ENCODE assay signal across 8 mouse cellular contexts in genomic region chr1:109982809-109983536, GRCm38 (mm10). TPM values are rescaled to one million over a fixed set of nuclear protein-coding genes. Genes with fewer than 3 reads are reported as not detected.
DNase-seq lines count a peak whose midpoint lies in the region; ATAC-seq and TF ChIP-seq lines count a peak whose summit lies in the region.

No protein-coding gene starts in this region.

- 2% methylated on average over 38 of the region's 38 CpGs for WGBS in forebrain, embryonic 12.5 days
- WGBS in midbrain, embryonic 14.5 days = 1% methylated on average over 38 of the region's 38 CpGs

- ATAC-seq in forebrain, embryonic 12.5 days (ENCODE audit: low FRiP score) = peak; percentile 87
- peak; percentile 85 for ATAC-seq in midbrain, embryonic 14.5 days (ENCODE audit: low FRiP score, low TSS enrichment)

- no peaks in the 10 kb centered on the region for H3K27me3 ChIP-seq in forebrain, embryonic 12.5 days
- no peaks in the 10 kb centered on the region for H3K27me3 ChIP-seq in midbrain, embryonic 14.5 days (ENCODE audit: control insufficient read depth, insufficient read depth, low read length)

- peak overlapping the region; percentile 67 to 75 for H3K4me3 ChIP-seq in ES-E14 (ENCODE audit: insufficient read depth in 1 of 2, low read depth in 1 of 2, low read length in 2 of 2, poor library complexity in 1 of 2, severe bottlenecking in 1 of 2)
- peak overlapping the region; percentile 56 for H3K4me3 ChIP-seq in forebrain, embryonic 12.5 days (replicated peaks)
- H3K4me3 ChIP-seq in midbrain, embryonic 14.5 days (replicated peaks; ENCODE audit: low read depth, low read length) = peak overlapping the region; percentile 69

- no peak overlapping the region for H3K27ac ChIP-seq in ES-E14 (ENCODE audit: insufficient read depth, low read depth, low read length, poor library complexity, severe bottlenecking)
- peak overlapping the region; percentile 79 for H3K27ac ChIP-seq in forebrain, embryonic 12.5 days
- H3K27ac ChIP-seq in midbrain, embryonic 14.5 days (replicated peaks; ENCODE audit: low read depth, low read length) = peak overlapping the region; percentile 87

- no peaks in the 10 kb centered on the region for H3K36me3 ChIP-seq in ES-E14 (ENCODE audit: control insufficient read depth, insufficient read depth, low read length, poor library complexity, severe bottlenecking)
- no peaks in the 10 kb centered on the region for H3K36me3 ChIP-seq in forebrain, embryonic 12.5 days (replicated peaks)
- no peaks in the 10 kb centered on the region for H3K36me3 ChIP-seq in midbrain, embryonic 14.5 days (ENCODE audit: control insufficient read depth, insufficient read depth, low read length)

- H3K9ac ChIP-seq in ES-E14 (ENCODE audit: insufficient read depth, low read depth, low read length, poor library complexity, severe bottlenecking) = peak overlapping the region; percentile 22
- H3K9ac ChIP-seq in forebrain, embryonic 12.5 days = peak overlapping the region; percentile 68
- peak overlapping the region; percentile 78 for H3K9ac ChIP-seq in midbrain, embryonic 14.5 days (replicated peaks; ENCODE audit: low read length)

- TF ChIP-seq CTCF in brain, embryonic 14.5 days (IDR thresholded peaks at IDR 0.05; ENCODE audit: borderline replicate concordance, extremely low read depth, insufficient read depth, insufficient read length) = no peak

- TF ChIP-seq POLR2A in brain, embryonic 14.5 days (IDR thresholded peaks at IDR 0.05; ENCODE audit: borderline replicate concordance, extremely low read depth, insufficient read depth, insufficient read length, poor library complexity, severe bottlenecking) = no peak

- DNase-seq in ES-E14 (ENCODE audit: low read depth, low spot score) = peak; percentile 13
- DNase-seq in brain, embryonic 14.5 days (ENCODE audit: low read depth) = peak; percentile 71
- peak; percentile 28 to 44 for DNase-seq in layer of hippocampus, postnatal 10 days (ENCODE audit: low spot score in 2 of 2)
- peak; percentile 63 for DNase-seq in midbrain, embryonic 14.5 days
- no peak for DNase-seq in spleen, postnatal 10 days (ENCODE audit: low spot score in 2 of 2)
- no peak for DNase-seq in adrenal gland, adult (ENCODE audit: inconsistent age in 2 of 2, low spot score in 1 of 2)
- no peak for DNase-seq in thymus, postnatal 4 days

- H3K4me2 ChIP-seq in forebrain, embryonic 12.5 days = peak overlapping the region; percentile 88
- peak overlapping the region; percentile 84 for H3K4me2 ChIP-seq in midbrain, embryonic 14.5 days (ENCODE audit: low read length)

- in situ Hi-C loops in ES-E14 (cut with MboI; ENCODE audit: low sequenced_read_pairs in 2 of 2, unreplicated experiment in 2 of 2) = no loop called here

- H3K9me3 ChIP-seq in ES-E14 (ENCODE audit: control insufficient read depth, insufficient read depth, low read depth, low read length) = no peaks in the 10 kb centered on the region
- H3K9me3 ChIP-seq in forebrain, embryonic 12.5 days = no peaks in the 10 kb centered on the region
- H3K9me3 ChIP-seq in midbrain, embryonic 14.5 days (ENCODE audit: control insufficient read depth, low read length) = no peaks in the 10 kb centered on the region

- no peaks in the 10 kb centered on the region for H3K4me1 ChIP-seq in ES-E14 (ENCODE audit: control insufficient read depth in 2 of 2, insufficient read depth in 2 of 2, low read length in 2 of 2, poor library complexity in 1 of 2)
- peaks cover 16% of the 10 kb centered on the region for H3K4me1 ChIP-seq in forebrain, embryonic 12.5 days
- peaks cover 9% of the 10 kb centered on the region; the same call in 1 of the 2 replicates for H3K4me1 ChIP-seq in midbrain, embryonic 14.5 days (ENCODE audit: control insufficient read depth, insufficient read depth, low read length)

TF ChIP-seq in ES-E14, 5 proteins besides CTCF, POLR2A, EP300 and RAD21:
- TF ChIP-seq HCFC1 (IDR thresholded peaks at IDR 0.05; ENCODE audit: borderline replicate concordance, insufficient read depth, low read length) (no peak), CHD2 (IDR thresholded peaks at IDR 0.05; ENCODE audit: low read depth, low read length) (no peak), MAFK (IDR thresholded peaks at IDR 0.05; ENCODE audit: insufficient read depth, low read depth, low read length) (no peak), ZC3H11A (IDR thresholded peaks at IDR 0.05; ENCODE audit: borderline replicate concordance, low read depth, low read length) (no peak), ZNF384 (IDR thresholded peaks at IDR 0.05; ENCODE audit: low read depth, low read length) (no peak)

RNA-seq across cellular contexts. Expression of gene Cdh7, which starts 0.7 kb away (rescaled TPM):
- total RNA-seq in ES-E14 (2012; rRNA removed) = not detected in 2 replicates
- polyA plus RNA-seq in brain, embryonic 14.5 days (2012; rRNA removed) = 8.9 and 9.7 TPM in 2 replicates
- 11.9 and 15.2 TPM in 2 replicates for polyA plus RNA-seq in forebrain, embryonic 12.5 days (2016; fragmentation: Nextera tagmentation; extraction: Ambion mirVana)
- 1 to 10 TPM; 4.4 to 6.4 TPM for total RNA-seq in layer of hippocampus, postnatal 10 days (2021)
- 18.0 and 22.5 TPM in 2 replicates for polyA plus RNA-seq in midbrain, embryonic 14.5 days (2014; fragmentation: Nextera tagmentation; extraction: Ambion mirVana)

Comparison
In these comparisons a context has a peak if more than half of its experiments do, and no peak if none do; other contexts are left out.
1. DNase-seq: peak in ES-E14 (single experiment), brain, embryonic 14.5 days (single experiment), layer of hippocampus, postnatal 10 days (2 of 2) and midbrain, embryonic 14.5 days (single experiment); none in spleen, postnatal 10 days (0 of 2), adrenal gland, adult (0 of 2) and thymus, postnatal 4 days (single experiment).
2. H3K9ac ChIP-seq: peak in every context shown above with its lines; median percentile 78 in midbrain, embryonic 14.5 days; 68 in forebrain, embryonic 12.5 days; 22 in ES-E14.
3. Peak in every context shown above with its lines, with median percentiles within 50 percentile points of each other: H3K4me3 ChIP-seq.